Mouse (Mus musculus) adipocyte (in vitro differentiated cells): ENCODE measurements around the gene Adcy4.

ENCODE experiments used
- DNase-seq: peaks from one replicate; pipeline ENCODE4 v3.0.0-alpha.2; 2016; ENCODE audit warnings: low spot score

Gene Adcy4

GRCm38 (mm10) chr14:55788256-55789050, 4.6 kb upstream of the Adcy4 start, which contains the start of gene Ripk3:
TSS of gene Ripk3 (minus strand) at chr14:55788865.
- no peak for DNase-seq

- no peak for DNase-seq
Observed at GRCm38 (mm10) chr14:55787731-55788130, 3.8 kb upstream of the Adcy4 start.

GRCm38 (mm10) chr14:55785195-55785594, 1.3 kb upstream of the Adcy4 start:
- no peak for DNase-seq

GRCm38 (mm10) chr14:55783171-55783957, 531 bp downstream of the Adcy4 start:
- DNase-seq = peak; percentile 39

- no peak for DNase-seq
Observed at GRCm38 (mm10) chr14:55782361-55782960, 1.4 kb downstream of the Adcy4 start.

- peak; percentile 83 for DNase-seq
Observed at GRCm38 (mm10) chr14:55781310-55781709, 2.6 kb downstream of the Adcy4 start.

GRCm38 (mm10) chr14:55780736-55781135, 3.2 kb downstream of the Adcy4 start:
- no peak for DNase-seq

- no peak for DNase-seq
Observed at GRCm38 (mm10) chr14:55779656-55780055, 4.2 kb downstream of the Adcy4 start.

GRCm38 (mm10) chr14:55778686-55779085, 5.2 kb downstream of the Adcy4 start:
- no peak for DNase-seq

GRCm38 (mm10) chr14:55777806-55778205, 6.1 kb downstream of the Adcy4 start:
- no peak for DNase-seq

- no peak for DNase-seq
Observed at GRCm38 (mm10) chr14:55777176-55777575, 6.7 kb downstream of the Adcy4 start.

- no peak for DNase-seq
Observed at GRCm38 (mm10) chr14:55776711-55777110, 7.2 kb downstream of the Adcy4 start.

- DNase-seq = no peak
Observed at GRCm38 (mm10) chr14:55769087-55769703, 14.7 kb downstream of the Adcy4 start.

- no peak for DNase-seq
Observed at GRCm38 (mm10) chr14:55768555-55768954, 15.3 kb downstream of the Adcy4 start.

- no peak for DNase-seq
Observed at GRCm38 (mm10) chr14:55767519-55768414, 16.1 kb downstream of the Adcy4 start.

- no peak for DNase-seq
Observed at GRCm38 (mm10) chr14:55765696-55766095, 18.2 kb downstream of the Adcy4 start, which contains the start of gene Ltb4r1. TSS of gene Ltb4r1 (plus strand) at chr14:55765962.

- DNase-seq = peak; percentile 35
Observed at GRCm38 (mm10) chr14:55763166-55763565, 20.7 kb downstream of the Adcy4 start.

GRCm38 (mm10) chr14:55762001-55762821, 21.7 kb downstream of the Adcy4 start:
- DNase-seq = no peak

GRCm38 (mm10) chr14:55761163-55761562, 22.7 kb downstream of the Adcy4 start, which contains the start of gene Ltb4r2:
TSS of gene Ltb4r2 (plus strand) at chr14:55761428.
- DNase-seq = no peak

- peak; percentile 72 for DNase-seq
Observed at GRCm38 (mm10) chr14:55760156-55760555, 23.7 kb downstream of the Adcy4 start.
